ENCODE assay signal across 8 mouse cellular contexts in the genomic region with DNA sequence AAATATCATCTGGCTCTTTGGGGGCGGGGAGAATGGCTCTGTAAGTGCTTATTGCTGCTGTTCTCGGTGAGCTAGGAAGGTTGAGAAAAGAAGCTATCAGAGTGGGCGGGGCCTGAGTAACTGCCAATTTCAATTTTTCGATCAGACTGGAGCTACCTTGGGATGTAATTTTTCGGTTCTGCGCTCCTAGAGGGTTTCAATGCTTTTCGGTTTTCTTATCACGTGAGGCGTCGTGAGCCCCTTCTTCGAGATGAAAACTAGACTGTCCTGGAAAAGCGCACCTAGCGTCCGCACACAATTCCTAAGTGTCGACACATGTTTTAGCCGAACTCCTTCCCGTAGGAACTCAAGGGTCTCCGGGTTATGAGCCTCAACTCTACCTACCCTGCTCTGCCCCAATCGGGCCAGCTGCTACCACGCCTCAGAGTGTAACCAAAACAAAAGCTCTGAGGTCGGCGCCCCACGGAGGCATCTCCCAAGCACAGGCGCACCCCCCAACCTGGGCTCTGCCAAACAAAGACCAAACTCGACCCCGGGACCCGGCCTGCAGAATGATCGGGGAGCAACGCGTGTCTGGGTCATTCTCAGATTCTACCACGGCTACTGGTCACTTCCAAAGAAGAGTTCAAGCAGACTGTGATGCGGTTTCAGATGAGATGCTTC. TPM values are rescaled to one million over a fixed set of nuclear protein-coding genes. Genes with fewer than 3 reads are reported as not detected.
DNase-seq lines count a peak whose midpoint lies in the region; ATAC-seq and TF ChIP-seq lines count a peak whose summit lies in the region.

No protein-coding gene starts in this region.

- peak overlapping the region; percentile 5; the same call in 1 of the 2 replicates for H3K27ac ChIP-seq in CH12.LX (ENCODE audit: insufficient read depth, low read depth)
- no peak overlapping the region for H3K27ac ChIP-seq in lung, postnatal 0 days (ENCODE audit: low read length)

- peak overlapping the region; percentile 65 to 81 (median 71) for H3K4me3 ChIP-seq in CH12.LX (replicated peaks in 1 of 3; ENCODE audit: low read depth in 2 of 3, low read length in 2 of 3, poor library complexity in 1 of 3)
- H3K4me3 ChIP-seq in lung, postnatal 0 days (ENCODE audit: low read depth, low read length), result peak overlapping the region; percentile 77

- peaks cover 10 to 27% of the 10 kb centered on the region in 2 experiments for H3K36me3 ChIP-seq in CH12.LX (replicated peaks in 1 of 2; ENCODE audit: control insufficient read depth in 1 of 2, insufficient read depth in 1 of 2, low read length in 1 of 2)
- no peaks in the 10 kb centered on the region for H3K36me3 ChIP-seq in lung, postnatal 0 days (ENCODE audit: insufficient read depth, low read length)

- 0 out of 4 replicates have a peak, but pooled peaks of 1 of the 2 experiments have one; percentile 9 for TF ChIP-seq CTCF in CH12.LX (conservative IDR thresholded peaks at IDR 0.05 in 1 of 2, IDR thresholded peaks at IDR 0.05 in 1 of 2; ENCODE audit: low read depth in 2 of 2, low read length in 2 of 2)
- no peak for TF ChIP-seq CTCF in lung, postnatal 0 days (IDR thresholded peaks at IDR 0.05)

- intact Hi-C loops in heart, postnatal 14 days (cut with DNase I), result no loop called here

- H3K9me3 ChIP-seq in CH12.LX (replicated peaks; ENCODE audit: low read length), result peaks cover 3% of the 10 kb centered on the region
- H3K9me3 ChIP-seq in lung, postnatal 0 days (ENCODE audit: low read length), result no peaks in the 10 kb centered on the region

- in situ Hi-C loops in CH12.LX (cut with MboI; ENCODE audit: low pct_ligation_motif_present, low pct_unique_long_range_greater_than_20kb, low sequenced_read_pairs), result loop anchor here (25.0 kb wide), 1 partner anchor 778 kb away; a partner anchor contains a TSS

- dilution Hi-C loops in CH12.LX (cut with MboI; ENCODE audit: extremely low pct_ligation_motif_present, extremely low pct_unique_long_range_greater_than_20kb, low sequenced_read_pairs), result no loop called here

- peaks cover 0 to 14% of the 10 kb centered on the region in 2 experiments; a peak in 1 of 4 replicates for H3K4me1 ChIP-seq in CH12.LX (ENCODE audit: control insufficient read depth in 1 of 2, insufficient read depth in 2 of 2)
- no peaks in the 10 kb centered on the region for H3K4me1 ChIP-seq in lung, postnatal 0 days (ENCODE audit: insufficient read depth, low read depth, low read length)

- 0 out of 2 replicates have a peak, but pooled peaks cover 7% of the 10 kb centered on the region for H3K79me2 ChIP-seq in CH12.LX (replicated peaks; ENCODE audit: control insufficient read depth, extremely low read depth, insufficient read depth, poor library complexity, severe bottlenecking)

- no peak for TF ChIP-seq POLR2A in CH12.LX (IDR thresholded peaks at IDR 0.05; ENCODE audit: low read depth, low read length)

- no peak for TF ChIP-seq RAD21 in CH12.LX (IDR thresholded peaks at IDR 0.05; ENCODE audit: low read depth, low read length)

- 2% methylated on average over 32 of the region's 32 CpGs for WGBS in lung, postnatal 0 days

- peak overlapping the region; percentile 45 for H3K4me2 ChIP-seq in CH12.LX (ENCODE audit: insufficient read depth, low read depth, poor library complexity, severe bottlenecking)
- peak overlapping the region; percentile 81 for H3K4me2 ChIP-seq in lung, postnatal 0 days (replicated peaks; ENCODE audit: low read depth, low read length)

- peak; percentile 69 for ATAC-seq in erythroblast, adult 5-6 weeks (replicated peaks; ENCODE audit: low FRiP score, poor library complexity, severe bottlenecking)
- peak; percentile 18 for ATAC-seq in lung, postnatal 0 days

- TF ChIP-seq EP300 in CH12.LX (IDR thresholded peaks at IDR 0.05; ENCODE audit: low read length), result no peak
- TF ChIP-seq EP300 in lung, postnatal 0 days (IDR thresholded peaks at IDR 0.05), result no peak

- no peaks in the 10 kb centered on the region for H3K27me3 ChIP-seq in CH12.LX (replicated peaks)
- no peaks in the 10 kb centered on the region for H3K27me3 ChIP-seq in lung, postnatal 0 days (replicated peaks; ENCODE audit: insufficient read depth, low read length)

- DNase-seq in CH12.LX (ENCODE audit: extremely low read depth), result peak; percentile 62
- peak; percentile 45 for DNase-seq in adrenal gland, postnatal 14 days
- peak; percentile 27 to 29 for DNase-seq in heart, postnatal 14 days
- DNase-seq in layer of hippocampus, adult 9-11 months, result peak; percentile 42
- peak; percentile 30 for DNase-seq in lung, postnatal 0 days (ENCODE audit: low spot score)
- peak; percentile 26 for DNase-seq in right cerebral cortex, postnatal 14 days
- DNase-seq in urinary bladder, postnatal 36 days (ENCODE audit: low spot score in 2 of 2), result peak; percentile 3 to 18

- H3K9ac ChIP-seq in CH12.LX (ENCODE audit: insufficient read depth, low read depth), result peak overlapping the region; percentile 69
- H3K9ac ChIP-seq in lung, postnatal 0 days (replicated peaks; ENCODE audit: low read depth), result peak overlapping the region; percentile 56

TF ChIP-seq in CH12.LX, 34 proteins besides CTCF, POLR2A, EP300 and RAD21 (continues in another document):
- TF ChIP-seq IRF4 (IDR thresholded peaks at IDR 0.05; ENCODE audit: low read depth, low read length) (0 out of 2 replicates have a peak, but pooled peaks have one; percentile 22), CHD2 (IDR thresholded peaks at IDR 0.05; ENCODE audit: low read length) (0 out of 2 replicates have a peak, but pooled peaks have one; percentile 43), USF1 (IDR thresholded peaks at IDR 0.05; ENCODE audit: low read depth, low read length) (peak; percentile 44), ZKSCAN1 (IDR thresholded peaks at IDR 0.05; ENCODE audit: borderline replicate concordance, low read depth, low read length) (no peak), JUN (IDR thresholded peaks at IDR 0.05; ENCODE audit: insufficient read depth, low read depth, low read length) (no peak), MYC (IDR thresholded peaks at IDR 0.05; ENCODE audit: low read depth, low read length) (no peak), USF2 (conservative IDR thresholded peaks at IDR 0.05; ENCODE audit: low read depth, low read length) (peak; percentile 26; the same call in 1 of the 2 replicates), E2F4 (IDR thresholded peaks at IDR 0.05; ENCODE audit: insufficient replicate concordance, low read depth, low read length) (no peak), ZMIZ1 (IDR thresholded peaks at IDR 0.05; ENCODE audit: low read depth, low read length) (no peak), JUND (conservative IDR thresholded peaks at IDR 0.05; ENCODE audit: low read depth, low read length) (no peak), ELF1 (IDR thresholded peaks at IDR 0.05; ENCODE audit: low read depth, low read length) (0 out of 2 replicates have a peak, but pooled peaks have one; percentile 16), RCOR1 (conservative IDR thresholded peaks at IDR 0.05; ENCODE audit: low read depth, low read length) (no peak), MEF2A (IDR thresholded peaks at IDR 0.05; ENCODE audit: borderline replicate concordance, low read depth, low read length) (no peak), SIN3A (IDR thresholded peaks at IDR 0.05; ENCODE audit: low read length) (peak; percentile 77), TBP (conservative IDR thresholded peaks at IDR 0.05; ENCODE audit: low read depth, low read length) (no peak), ETS1 (conservative IDR thresholded peaks at IDR 0.05; ENCODE audit: low read depth, low read length) (no peak), GABPA (IDR thresholded peaks at IDR 0.05; ENCODE audit: insufficient replicate concordance, low read depth, low read length) (no peak), UBTF (IDR thresholded peaks at IDR 0.05; ENCODE audit: low read depth, low read length) (no peak), NRF1 (IDR thresholded peaks at IDR 0.05; ENCODE audit: low read depth, low read length) (no peak)

RNA-seq across cellular contexts. Expression of a gene that starts 0.8 kb away (rescaled TPM):
- total RNA-seq in CH12.LX (2012; rRNA removed) (24.9 and 26.9 TPM in 2 replicates), CH12.LX (2014; rRNA removed) (27.5 and 28.2 TPM in 2 replicates)
- 16.9 and 19.2 TPM in 2 replicates for polyA plus RNA-seq in CH12.LX (2012; ENCODE audit: insufficient read length, low read depth)
- total RNA-seq in adrenal gland, postnatal 14 days (2021), result 8.4 and 11.1 TPM in 2 replicates
- total RNA-seq in erythroblast, adult 5-6 weeks (2015; ENCODE audit: low replicate concordance), result 2.5 and 8.2 TPM in 2 replicates
- 1.5 and 2.2 TPM in 2 replicates for total RNA-seq in erythroblast, adult 5-6 weeks (2017; ENCODE audit: low replicate concordance)
- 1 to 10 TPM; 5.8 to 7.7 TPM for total RNA-seq in heart, postnatal 14 days (2021)
- polyA plus RNA-seq in lung, postnatal 0 days (2015; fragmentation: Nextera tagmentation; extraction: Ambion mirVana), result 3.8 and 4.0 TPM in 2 replicates

RNA-seq across cellular contexts. Expression of a gene that starts 32.3 kb away (rescaled TPM):
- total RNA-seq in CH12.LX (2012; rRNA removed), result 2,337 and 2,579 TPM in 2 replicates
- 2,739 and 3,070 TPM in 2 replicates for total RNA-seq in CH12.LX (2014; rRNA removed)
- polyA plus RNA-seq in CH12.LX (2012; ENCODE audit: insufficient read length, low read depth), result 96.4 and 348 TPM in 2 replicates
- 762 and 869 TPM in 2 replicates for total RNA-seq in adrenal gland, postnatal 14 days (2021)
- 383 and 432 TPM in 2 replicates for total RNA-seq in erythroblast, adult 5-6 weeks (2015; ENCODE audit: low replicate concordance)
- 184 and 212 TPM in 2 replicates for total RNA-seq in erythroblast, adult 5-6 weeks (2017; ENCODE audit: low replicate concordance)
- total RNA-seq in heart, postnatal 14 days (2021), result 100 to 1,000 TPM; 532 to 562 TPM
- polyA plus RNA-seq in lung, postnatal 0 days (2015; fragmentation: Nextera tagmentation; extraction: Ambion mirVana), result 641 and 650 TPM in 2 replicates

RNA-seq across cellular contexts. Expression of a gene that starts 38.7 kb away (rescaled TPM):
- total RNA-seq in CH12.LX (2012; rRNA removed) (10.2 and 12.3 TPM in 2 replicates), CH12.LX (2014; rRNA removed) (4.6 and 5.4 TPM in 2 replicates)
- polyA plus RNA-seq in CH12.LX (2012; ENCODE audit: insufficient read length, low read depth), result 9.9 and 10.6 TPM in 2 replicates
- total RNA-seq in adrenal gland, postnatal 14 days (2021), result 1.6 and 2.6 TPM in 2 replicates
- total RNA-seq in erythroblast, adult 5-6 weeks (2015; ENCODE audit: low replicate concordance), result 1.0 and 1.3 TPM in 2 replicates
- 0.77 and 0.84 TPM in 2 replicates for total RNA-seq in erythroblast, adult 5-6 weeks (2017; ENCODE audit: low replicate concordance)
- total RNA-seq in heart, postnatal 14 days (2021), result under 1 TPM; 0.45 to 0.54 TPM
- 0.47 and 0.71 TPM in 2 replicates for polyA plus RNA-seq in lung, postnatal 0 days (2015; fragmentation: Nextera tagmentation; extraction: Ambion mirVana)

RNA-seq across cellular contexts. Expression of a gene that starts 39.9 kb away (rescaled TPM):
- 21.4 and 25.6 TPM in 2 replicates for total RNA-seq in CH12.LX (2012; rRNA removed)
- 33.0 and 35.5 TPM in 2 replicates for total RNA-seq in CH12.LX (2014; rRNA removed)
- 17.7 and 19.8 TPM in 2 replicates for polyA plus RNA-seq in CH12.LX (2012; ENCODE audit: insufficient read length, low read depth)
- 19.4 and 19.9 TPM in 2 replicates for total RNA-seq in adrenal gland, postnatal 14 days (2021)
- total RNA-seq in erythroblast, adult 5-6 weeks (2015; ENCODE audit: low replicate concordance), result 21.1 and 24.5 TPM in 2 replicates
- total RNA-seq in erythroblast, adult 5-6 weeks (2017; ENCODE audit: low replicate concordance), result 33.2 and 35.2 TPM in 2 replicates
- total RNA-seq in heart, postnatal 14 days (2021), result 10 to 100 TPM; 11.5 to 12.5 TPM
- polyA plus RNA-seq in lung, postnatal 0 days (2015; fragmentation: Nextera tagmentation; extraction: Ambion mirVana), result 8.4 and 9.3 TPM in 2 replicates

Comparison
In these comparisons a context has a peak if more than half of its experiments do, and no peak if none do; other contexts are left out.
1. DNase-seq: peak in every context shown above with its lines; median percentile 62 in CH12.LX; 45 in adrenal gland, postnatal 14 days; 42 in layer of hippocampus, adult 9-11 months; 30 in lung, postnatal 0 days; 28 in heart, postnatal 14 days; 26 in right cerebral cortex, postnatal 14 days; 10 in urinary bladder, postnatal 36 days.